20 mouse cellular contexts compared by ENCODE assay signal in genomic region chr6:30543851-30544250, GRCm38 (mm10). TPM values are rescaled to one million over a fixed set of nuclear protein-coding genes. Genes with fewer than 3 reads are reported as not detected.
A peak's percentile ranks its signal among the peaks of the same experiment; 100 is the strongest.
DNase-seq lines count a peak whose midpoint lies in the region; ATAC-seq and TF ChIP-seq lines count a peak whose summit lies in the region.
"Had no signal": no experiment of that assay in that cellular context is flagged by ENCODE, and none has a peak within 500 bp of the region (broad histone marks: within the 10 kb centered on the region; RNA-seq: fewer than 3 reads in every experiment).

No protein-coding gene starts in this region.

- WGBS in kidney, embryonic 15.5 days: 17% methylated on average over 8 of the region's 8 CpGs
- 22% methylated on average over 8 of the region's 8 CpGs for WGBS in embryonic facial prominence, embryonic 10.5 days
- WGBS in limb, embryonic 12.5 days: 3% methylated on average over 8 of the region's 8 CpGs
- 80% methylated on average over 8 of the region's 8 CpGs for WGBS in cerebellum, adult 2 months

- H3K27ac ChIP-seq in kidney, embryonic 15.5 days: peak overlapping the region; percentile 94
- H3K27ac ChIP-seq in embryonic facial prominence, embryonic 10.5 days (replicated peaks): peak overlapping the region; percentile 87
- peak overlapping the region; percentile 98 for H3K27ac ChIP-seq in limb, embryonic 12.5 days
- no peak overlapping the region for H3K27ac ChIP-seq in cerebellum, adult 2 months (ENCODE audit: insufficient read depth, low read length)
- H3K27ac ChIP-seq: forebrain, embryonic 15.5 days; lung, embryonic 15.5 days had no signal

- H3K36me3 ChIP-seq in kidney, embryonic 15.5 days: no peaks in the 10 kb centered on the region
- no peaks in the 10 kb centered on the region for H3K36me3 ChIP-seq in embryonic facial prominence, embryonic 10.5 days (replicated peaks)
- no peaks in the 10 kb centered on the region for H3K36me3 ChIP-seq in limb, embryonic 12.5 days
- H3K36me3 ChIP-seq: forebrain, embryonic 15.5 days; hindbrain, embryonic 13.5 days; lung, embryonic 15.5 days; neural tube, embryonic 12.5 days had no signal

- no peak for TF ChIP-seq POLR2A in cerebellum, adult 2 months (IDR thresholded peaks at IDR 0.05; ENCODE audit: borderline replicate concordance, insufficient read depth, low read length)

- H3K4me1 ChIP-seq in kidney, embryonic 15.5 days: peaks cover 69% of the 10 kb centered on the region
- peaks cover 95% of the 10 kb centered on the region for H3K4me1 ChIP-seq in embryonic facial prominence, embryonic 10.5 days
- peaks cover 81% of the 10 kb centered on the region for H3K4me1 ChIP-seq in limb, embryonic 12.5 days (replicated peaks)
- no peaks in the 10 kb centered on the region for H3K4me1 ChIP-seq in cerebellum, adult 2 months (ENCODE audit: control insufficient read depth, insufficient read depth, low read length)

- TF ChIP-seq CTCF in cerebellum, adult 2 months (IDR thresholded peaks at IDR 0.05; ENCODE audit: borderline replicate concordance, insufficient read depth, low read depth, low read length): no peak

- no peaks in the 10 kb centered on the region for H3K27me3 ChIP-seq in kidney, embryonic 15.5 days
- no peaks in the 10 kb centered on the region for H3K27me3 ChIP-seq in embryonic facial prominence, embryonic 10.5 days (replicated peaks; ENCODE audit: low read depth, poor library complexity, severe bottlenecking)
- H3K27me3 ChIP-seq in limb, embryonic 12.5 days: no peaks in the 10 kb centered on the region
- no peaks in the 10 kb centered on the region for H3K27me3 ChIP-seq in cerebellum, adult 2 months (ENCODE audit: control insufficient read depth, insufficient read depth, low read length)
- H3K27me3 ChIP-seq: CH12.LX; forebrain, embryonic 15.5 days; hindbrain, embryonic 13.5 days; lung, embryonic 15.5 days; neural tube, embryonic 12.5 days had no signal

- ATAC-seq in kidney, embryonic 15.5 days (replicated peaks; ENCODE audit: low FRiP score): 0 out of 2 replicates have a peak, but pooled peaks have one; percentile 26
- no peak for ATAC-seq in limb, embryonic 12.5 days (ENCODE audit: insufficient number of reproducible peaks, insufficient read depth, low FRiP score, low TSS enrichment, low read depth)
- ATAC-seq: forebrain, embryonic 15.5 days had no signal

- peak; percentile 45 for DNase-seq in embryo, embryonic 11 days
- DNase-seq in embryo, embryonic 9.5 days (ENCODE audit: extremely low spot score): no peak
- DNase-seq in kidney, adult 9 months: no peak
- DNase-seq in embryonic facial prominence, embryonic 10.5 days (ENCODE audit: low spot score): no peak
- DNase-seq in cerebellum, adult 2 months: no peak
- no peak for DNase-seq in MN1 (ENCODE audit: low spot score)
- DNase-seq: cerebellum, adult 9-10 months; kidney, postnatal 25 days; left cerebral cortex, postnatal 4 days; thymus, postnatal 4 days had no signal

- H3K4me3 ChIP-seq in kidney, embryonic 15.5 days (replicated peaks): peak overlapping the region; percentile 18
- H3K4me3 ChIP-seq in embryonic facial prominence, embryonic 10.5 days: no peak overlapping the region
- peak overlapping the region; percentile 25 for H3K4me3 ChIP-seq in limb, embryonic 12.5 days (replicated peaks)
- H3K4me3 ChIP-seq in cerebellum, adult 2 months (replicated peaks; ENCODE audit: insufficient read depth, low read depth, low read length): no peak overlapping the region
- H3K4me3 ChIP-seq: forebrain, embryonic 15.5 days; hindbrain, embryonic 13.5 days; lung, embryonic 15.5 days; neural tube, embryonic 12.5 days had no signal

- no peaks in the 10 kb centered on the region for H3K9me3 ChIP-seq in kidney, embryonic 15.5 days (replicated peaks)
- H3K9me3 ChIP-seq in embryonic facial prominence, embryonic 10.5 days: no peaks in the 10 kb centered on the region
- no peaks in the 10 kb centered on the region for H3K9me3 ChIP-seq in limb, embryonic 12.5 days
- H3K9me3 ChIP-seq: forebrain, embryonic 15.5 days; hindbrain, embryonic 13.5 days; lung, embryonic 15.5 days; neural tube, embryonic 12.5 days had no signal

- no peak overlapping the region for H3K9ac ChIP-seq in kidney, embryonic 15.5 days
- peak overlapping the region; percentile 42; the same call in 1 of the 2 replicates for H3K9ac ChIP-seq in limb, embryonic 12.5 days (replicated peaks)
- H3K9ac ChIP-seq: forebrain, embryonic 15.5 days; hindbrain, embryonic 13.5 days; lung, embryonic 15.5 days; neural tube, embryonic 12.5 days had no signal

- peak overlapping the region; percentile 26 for H3K4me2 ChIP-seq in kidney, embryonic 15.5 days
- H3K4me2 ChIP-seq in limb, embryonic 12.5 days: peak overlapping the region; percentile 50
- H3K4me2 ChIP-seq: forebrain, embryonic 15.5 days; hindbrain, embryonic 13.5 days; lung, embryonic 15.5 days; neural tube, embryonic 12.5 days had no signal

RNA-seq across cellular contexts. Expression of gene Cpa2, which starts 2.5 kb away (rescaled TPM):
- polyA plus RNA-seq in kidney, embryonic 15.5 days (2015; fragmentation: Nextera tagmentation; extraction: Ambion mirVana): 20.2 and 21.5 TPM in 2 replicates
- 18.9 and 22.0 TPM in 2 replicates for polyA plus RNA-seq in embryonic facial prominence, embryonic 10.5 days (2016; fragmentation: Nextera tagmentation; extraction: Ambion mirVana)
- polyA plus RNA-seq in limb, embryonic 12.5 days (2016; fragmentation: Nextera tagmentation; extraction: Ambion mirVana): 23.7 and 28.1 TPM in 2 replicates
- 7.0 and 7.7 TPM in 2 replicates for polyA plus RNA-seq in cerebellum, adult 2 months (2012; rRNA removed)

RNA-seq across cellular contexts. Expression of gene Cpa4, which starts 24.3 kb away (rescaled TPM):
- 0.18 and 0.37 TPM in 2 replicates for polyA plus RNA-seq in kidney, embryonic 15.5 days (2015; fragmentation: Nextera tagmentation; extraction: Ambion mirVana)
- 0.85 and 1.1 TPM in 2 replicates for polyA plus RNA-seq in embryonic facial prominence, embryonic 10.5 days (2016; fragmentation: Nextera tagmentation; extraction: Ambion mirVana)
- polyA plus RNA-seq in limb, embryonic 12.5 days (2016; fragmentation: Nextera tagmentation; extraction: Ambion mirVana): 1.9 TPM in 2 replicates
- 0.14 and 0.16 TPM in 2 replicates for polyA plus RNA-seq in cerebellum, adult 2 months (2012; rRNA removed)
- polyA plus RNA-seq: small intestine, adult 2 months; testis, adult 2 months had no signal

RNA-seq across cellular contexts. Expression of gene Ssmem1, which starts 34.2 kb away (rescaled TPM):
- polyA plus RNA-seq in kidney, embryonic 15.5 days (2015; fragmentation: Nextera tagmentation; extraction: Ambion mirVana): not detected in 2 replicates
- 0.19 and 0.40 TPM in 2 replicates for polyA plus RNA-seq in embryonic facial prominence, embryonic 10.5 days (2016; fragmentation: Nextera tagmentation; extraction: Ambion mirVana)
- 0.50 TPM in 1 of 2 replicates, not detected in the other for polyA plus RNA-seq in limb, embryonic 12.5 days (2016; fragmentation: Nextera tagmentation; extraction: Ambion mirVana)
- polyA plus RNA-seq in cerebellum, adult 2 months (2012; rRNA removed): 0.08 and 0.17 TPM in 2 replicates
- polyA plus RNA-seq: forebrain, embryonic 15.5 days; heart, embryonic 14.5 days; small intestine, adult 2 months had no signal

RNA-seq across cellular contexts. Expression of gene Tmem209, which starts 34.3 kb away (rescaled TPM):
- polyA plus RNA-seq in kidney, embryonic 15.5 days (2015; fragmentation: Nextera tagmentation; extraction: Ambion mirVana): 44.5 and 46.6 TPM in 2 replicates
- polyA plus RNA-seq in embryonic facial prominence, embryonic 10.5 days (2016; fragmentation: Nextera tagmentation; extraction: Ambion mirVana): 41.3 and 45.7 TPM in 2 replicates
- 36.4 and 39.9 TPM in 2 replicates for polyA plus RNA-seq in limb, embryonic 12.5 days (2016; fragmentation: Nextera tagmentation; extraction: Ambion mirVana)
- polyA plus RNA-seq in cerebellum, adult 2 months (2012; rRNA removed): 33.9 and 36.7 TPM in 2 replicates

Comparison
In these comparisons a context has a peak if more than half of its experiments do, and no peak if none do; other contexts are left out.
1. H3K4me3 ChIP-seq: peak in kidney, embryonic 15.5 days (single experiment) and limb, embryonic 12.5 days (single experiment); none in embryonic facial prominence, embryonic 10.5 days (single experiment) and cerebellum, adult 2 months (single experiment).